Mouse (Mus musculus): ENCODE measurements around the gene Ccdc171. TPM values are rescaled to one million over a fixed set of nuclear protein-coding genes. Genes with fewer than 3 reads are reported as not detected.
"Not testable (repeated sequence)": the region's sequence is repeated elsewhere in the genome, so short reads cannot be mapped to it uniquely, and the experiment has no call there.

Gene Ccdc171
- polyA plus RNA-seq, 1 experiment = 6.6 TPM

DNA sequence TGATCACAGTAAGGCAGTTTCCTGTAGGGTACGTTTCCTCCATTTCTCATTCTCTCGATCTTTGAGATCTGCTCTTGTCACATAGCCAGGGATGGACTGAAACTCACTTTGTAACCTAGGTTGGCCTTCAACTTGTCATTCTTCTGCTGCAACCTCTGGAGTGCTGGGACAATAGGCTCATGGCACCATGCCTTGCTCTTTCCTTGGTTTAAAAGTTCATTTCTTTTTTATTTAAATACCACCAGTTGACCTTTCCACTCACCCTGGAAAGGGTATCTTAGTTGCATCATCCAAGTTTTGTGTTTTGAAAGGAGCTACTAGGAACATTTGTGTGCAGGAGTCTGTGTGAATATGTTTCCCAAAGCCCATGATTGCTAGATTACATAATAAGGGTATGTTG, 6.2 kb upstream of the Ccdc171 start:
- no peak for TF ChIP-seq CTCF (IDR thresholded peaks at IDR 0.05; ENCODE audit: control insufficient read depth, insufficient read depth, low read length)
- TF ChIP-seq POLR2A (IDR thresholded peaks at IDR 0.05; ENCODE audit: borderline replicate concordance, control insufficient read depth, low read depth, low read length) = no peak
- H3K27ac ChIP-seq (ENCODE audit: control insufficient read depth, insufficient read depth, low read depth, low read length, poor library complexity) = no peak overlapping the region
- H3K4me3 ChIP-seq (replicated peaks; ENCODE audit: control insufficient read depth, low read depth, low read length) = no peak overlapping the region
- WGBS = 62% methylated on average over 2 of the region's 2 CpGs
- H3K4me1 ChIP-seq (ENCODE audit: control insufficient read depth, insufficient read depth, low read length) = no peaks in the 10 kb centered on the region

DNA sequence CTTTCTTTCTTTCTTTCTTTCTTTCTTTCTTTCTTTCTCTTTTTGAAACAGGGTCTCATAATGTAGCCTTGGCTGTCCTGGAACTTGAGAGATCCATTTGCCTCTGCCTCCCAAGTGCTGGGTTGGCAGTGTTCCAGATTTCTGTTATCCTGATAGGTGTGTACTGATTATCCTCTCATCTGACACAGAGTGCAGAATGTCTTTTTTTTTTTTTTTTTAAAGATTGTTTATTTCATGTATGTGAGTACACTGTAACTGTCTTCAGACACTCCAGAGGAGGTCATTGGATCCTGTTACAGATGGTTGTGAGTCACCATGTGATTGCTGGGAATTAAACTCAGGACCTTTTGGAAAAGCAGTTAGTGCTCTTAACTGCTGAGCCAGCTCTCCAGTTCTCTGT, 5.5 kb upstream of the Ccdc171 start:
- Histone ChIP-seq H3K4me3 (replicated peaks; ENCODE audit: control insufficient read depth, low read depth, low read length) (no peak overlapping the region), H3K27ac (ENCODE audit: control insufficient read depth, insufficient read depth, low read depth, low read length, poor library complexity) (no peak overlapping the region), H3K4me1 (ENCODE audit: control insufficient read depth, insufficient read depth, low read length) (no peaks in the 10 kb centered on the region; the same call in 1 of the 2 replicates)
- TF ChIP-seq POLR2A (IDR thresholded peaks at IDR 0.05; ENCODE audit: borderline replicate concordance, control insufficient read depth, low read depth, low read length) (no peak), CTCF (IDR thresholded peaks at IDR 0.05; ENCODE audit: control insufficient read depth, insufficient read depth, low read length) (no peak)

GRCm38 (mm10) chr4:83520308-83520707, 5.0 kb upstream of the Ccdc171 start:
- H3K27ac ChIP-seq (ENCODE audit: control insufficient read depth, insufficient read depth, low read depth, low read length, poor library complexity) = no peak overlapping the region
- no peaks in the 10 kb centered on the region; the same call in 1 of the 2 replicates for H3K4me1 ChIP-seq (ENCODE audit: control insufficient read depth, insufficient read depth, low read length)
- H3K4me3 ChIP-seq (replicated peaks; ENCODE audit: control insufficient read depth, low read depth, low read length) = no peak overlapping the region
- WGBS = 69% methylated on average over 4 of the region's 4 CpGs
- no peak for TF ChIP-seq CTCF (IDR thresholded peaks at IDR 0.05; ENCODE audit: control insufficient read depth, insufficient read depth, low read length)
- no peak for TF ChIP-seq POLR2A (IDR thresholded peaks at IDR 0.05; ENCODE audit: borderline replicate concordance, control insufficient read depth, low read depth, low read length)

DNA sequence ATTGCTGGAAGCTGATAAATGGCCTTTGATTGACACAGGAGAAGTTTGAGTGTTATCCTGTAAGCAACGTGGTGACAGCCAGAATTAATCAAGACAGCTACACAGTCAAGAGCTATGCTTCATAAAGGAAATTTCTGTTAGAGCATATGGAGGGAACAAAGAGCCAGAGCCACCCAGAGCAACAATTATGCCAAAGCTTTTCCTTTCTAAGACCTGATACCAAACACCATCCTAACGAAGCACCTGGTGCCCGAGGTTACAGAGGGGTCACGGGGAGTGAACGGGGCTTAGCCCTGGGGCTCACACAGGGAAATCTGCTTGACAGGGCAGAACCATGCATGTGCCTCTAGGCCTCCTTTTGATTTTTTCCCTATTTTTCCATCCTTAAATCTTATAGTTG, 3.3 kb upstream of the Ccdc171 start:
- Histone ChIP-seq H3K4me1 (ENCODE audit: control insufficient read depth, insufficient read depth, low read length) (no peaks in the 10 kb centered on the region; the same call in 1 of the 2 replicates), H3K27ac (ENCODE audit: control insufficient read depth, insufficient read depth, low read depth, low read length, poor library complexity) (no peak overlapping the region), H3K4me3 (replicated peaks; ENCODE audit: control insufficient read depth, low read depth, low read length) (no peak overlapping the region)
- no peak for TF ChIP-seq CTCF (IDR thresholded peaks at IDR 0.05; ENCODE audit: control insufficient read depth, insufficient read depth, low read length)
- TF ChIP-seq POLR2A (IDR thresholded peaks at IDR 0.05; ENCODE audit: borderline replicate concordance, control insufficient read depth, low read depth, low read length) = no peak
- WGBS = 68% methylated on average over 5 of the region's 5 CpGs

DNA sequence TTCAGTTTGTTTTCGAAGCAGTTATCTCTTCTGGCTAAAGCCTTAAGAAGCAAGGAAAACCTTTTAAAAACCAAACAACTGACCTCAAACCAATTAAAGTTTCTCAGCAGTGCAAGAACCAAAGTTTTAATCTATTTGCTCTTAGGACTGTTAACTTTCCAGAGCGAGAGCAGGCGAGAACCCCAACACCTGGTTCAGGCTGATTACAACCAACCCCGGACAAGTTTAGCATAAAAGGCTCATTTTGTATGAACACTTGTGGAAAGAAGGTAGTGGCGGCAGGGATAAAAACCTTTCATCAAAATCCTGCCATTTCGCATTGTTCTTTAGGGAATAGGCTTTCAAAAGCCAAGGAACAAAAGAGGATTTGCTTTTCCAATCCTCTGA, 896 bp upstream of the Ccdc171 start:
- Histone ChIP-seq H3K4me1 (ENCODE audit: control insufficient read depth, insufficient read depth, low read length) (no peaks in the 10 kb centered on the region; the same call in 1 of the 2 replicates), H3K27ac (ENCODE audit: control insufficient read depth, insufficient read depth, low read depth, low read length, poor library complexity) (no peak overlapping the region), H3K4me3 (replicated peaks; ENCODE audit: control insufficient read depth, low read depth, low read length) (peak overlapping the region; percentile 10)
- 19% methylated on average over 6 of the region's 6 CpGs for WGBS
- TF ChIP-seq CTCF (IDR thresholded peaks at IDR 0.05; ENCODE audit: control insufficient read depth, insufficient read depth, low read length) (no peak), POLR2A (IDR thresholded peaks at IDR 0.05; ENCODE audit: borderline replicate concordance, control insufficient read depth, low read depth, low read length) (no peak)

DNA sequence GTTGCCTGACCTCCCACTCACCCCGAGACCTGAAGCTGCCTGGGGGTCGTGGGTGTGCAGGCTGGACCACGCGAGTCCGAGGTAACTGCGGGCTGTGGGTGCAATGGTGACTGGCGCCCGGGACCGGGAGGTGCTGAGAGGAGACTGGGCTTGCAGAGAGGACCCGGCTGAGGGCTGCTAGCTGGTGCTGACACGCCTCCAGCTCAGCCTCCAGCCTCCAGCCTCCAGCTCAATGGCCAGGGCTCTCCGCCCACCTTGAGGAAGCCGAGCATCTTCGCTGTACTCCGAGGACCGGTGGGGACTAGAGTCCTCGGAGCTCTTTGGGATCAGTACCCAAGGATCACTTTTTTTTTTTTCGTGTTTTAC, 328 bp downstream of the Ccdc171 start:
- H3K4me3 ChIP-seq (replicated peaks; ENCODE audit: control insufficient read depth, low read depth, low read length) = peak overlapping the region; percentile 98
- 0% methylated on average over 18 of the region's 18 CpGs for WGBS
- H3K27ac ChIP-seq (ENCODE audit: control insufficient read depth, insufficient read depth, low read depth, low read length, poor library complexity) = peak overlapping the region; percentile 76
- H3K4me1 ChIP-seq (ENCODE audit: control insufficient read depth, insufficient read depth, low read length) = no peaks in the 10 kb centered on the region; the same call in 1 of the 2 replicates
- no peak for TF ChIP-seq CTCF (IDR thresholded peaks at IDR 0.05; ENCODE audit: control insufficient read depth, insufficient read depth, low read length)
- no peak for TF ChIP-seq POLR2A (IDR thresholded peaks at IDR 0.05; ENCODE audit: borderline replicate concordance, control insufficient read depth, low read depth, low read length)

DNA sequence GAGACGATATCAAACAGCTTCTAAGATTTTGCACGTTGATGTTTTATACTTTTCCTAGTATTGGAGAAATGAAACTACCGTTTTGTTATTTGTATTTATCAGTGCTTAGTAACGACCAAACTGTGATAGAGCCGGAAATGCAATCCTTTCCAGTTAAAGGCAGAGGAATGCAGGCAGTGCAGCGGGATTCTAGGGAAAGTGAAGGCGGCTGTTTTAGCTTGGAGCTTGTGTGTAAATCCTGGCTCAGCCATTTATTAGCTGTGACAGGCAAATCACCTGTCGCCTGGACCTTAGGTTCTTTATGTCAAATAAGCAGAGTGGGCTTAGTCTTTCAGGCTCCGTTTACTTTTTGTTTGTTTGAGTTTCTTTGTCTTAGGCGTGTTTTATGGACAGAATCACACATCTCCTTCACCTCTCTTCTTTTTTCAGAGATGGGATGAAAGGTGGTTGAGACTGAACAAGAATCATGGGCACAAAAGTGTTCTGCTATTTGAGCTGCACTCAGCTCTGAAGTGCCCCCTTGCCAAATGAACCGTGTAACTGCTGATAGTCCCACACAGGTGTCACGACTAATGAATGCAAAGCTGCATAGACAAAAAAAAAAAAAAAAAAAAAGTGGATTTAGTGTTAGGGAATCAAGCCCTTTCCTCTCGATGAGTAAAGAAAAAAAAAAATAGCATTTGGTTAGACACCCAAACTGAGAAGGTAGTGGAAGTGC, 1.1 kb downstream of the Ccdc171 start:
- TF ChIP-seq POLR2A (IDR thresholded peaks at IDR 0.05; ENCODE audit: borderline replicate concordance, control insufficient read depth, low read depth, low read length) (no peak), CTCF (IDR thresholded peaks at IDR 0.05; ENCODE audit: control insufficient read depth, insufficient read depth, low read length) (no peak)
- Histone ChIP-seq H3K27ac (ENCODE audit: control insufficient read depth, insufficient read depth, low read depth, low read length, poor library complexity) (no peak overlapping the region), H3K4me1 (ENCODE audit: control insufficient read depth, insufficient read depth, low read length) (no peaks in the 10 kb centered on the region; the same call in 1 of the 2 replicates), H3K4me3 (replicated peaks; ENCODE audit: control insufficient read depth, low read depth, low read length) (no peak overlapping the region)
- 27% methylated on average over 13 of the region's 13 CpGs for WGBS

DNA sequence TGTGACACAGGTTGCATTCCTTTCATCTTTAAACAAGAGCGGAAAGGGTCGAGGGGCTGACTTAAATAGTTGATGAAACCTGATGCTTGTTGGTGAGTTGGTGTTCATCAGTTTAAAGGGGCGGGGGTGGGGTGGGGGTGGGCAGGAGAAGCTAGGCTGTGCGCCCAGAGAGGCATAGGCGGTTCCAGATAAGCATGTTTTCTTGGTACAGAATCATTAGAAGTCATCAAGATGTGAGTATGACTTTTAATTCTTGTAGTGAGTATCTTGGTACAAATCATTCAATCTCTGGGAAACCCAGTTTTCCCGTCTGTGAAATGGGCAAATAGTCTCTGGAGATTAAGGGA, 1.6 kb downstream of the Ccdc171 start:
- H3K4me3 ChIP-seq (replicated peaks; ENCODE audit: control insufficient read depth, low read depth, low read length) = no peak overlapping the region
- whole genome bisulfite sequencing = 67% methylated on average over 6 of the region's 6 CpGs
- no peaks in the 10 kb centered on the region; the same call in 1 of the 2 replicates for H3K4me1 ChIP-seq (ENCODE audit: control insufficient read depth, insufficient read depth, low read length)
- H3K27ac ChIP-seq (ENCODE audit: control insufficient read depth, insufficient read depth, low read depth, low read length, poor library complexity) = no peak overlapping the region
- TF ChIP-seq CTCF (IDR thresholded peaks at IDR 0.05; ENCODE audit: control insufficient read depth, insufficient read depth, low read length) (no peak), POLR2A (IDR thresholded peaks at IDR 0.05; ENCODE audit: borderline replicate concordance, control insufficient read depth, low read depth, low read length) (no peak)

- Histone ChIP-seq H3K4me1 (ENCODE audit: control insufficient read depth, insufficient read depth, low read length) (no peaks in the 10 kb centered on the region; the same call in 1 of the 2 replicates), H3K4me3 (replicated peaks; ENCODE audit: control insufficient read depth, low read depth, low read length) (no peak overlapping the region)
- TF ChIP-seq CTCF (IDR thresholded peaks at IDR 0.05; ENCODE audit: control insufficient read depth, insufficient read depth, low read length) = no peak
- no peak for TF ChIP-seq POLR2A (IDR thresholded peaks at IDR 0.05; ENCODE audit: borderline replicate concordance, control insufficient read depth, low read depth, low read length)
Measured at GRCm38 (mm10) chr4:83527921-83528320, 2.6 kb downstream of the Ccdc171 start.

DNA sequence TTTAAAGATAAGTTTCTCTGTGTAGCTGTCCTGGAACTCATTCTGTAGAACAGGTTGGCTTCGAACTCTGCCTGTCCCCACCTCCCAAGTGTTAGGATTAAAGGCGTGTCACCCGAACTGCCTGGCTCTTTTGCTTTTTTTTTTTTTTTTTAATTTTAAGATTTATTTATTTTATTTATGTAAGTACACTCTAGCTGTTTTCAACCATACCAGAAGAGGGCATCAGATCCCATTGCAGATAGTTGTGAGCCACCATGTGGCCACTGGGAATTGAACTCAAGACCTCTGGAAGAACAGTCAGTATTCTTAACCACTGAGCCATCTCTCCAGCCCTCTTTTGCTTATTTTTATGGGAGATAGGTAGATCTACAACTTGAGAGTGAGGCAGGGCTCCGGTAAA, 4.7 kb downstream of the Ccdc171 start:
- H3K4me3 ChIP-seq (replicated peaks; ENCODE audit: control insufficient read depth, low read depth, low read length); H3K4me1 ChIP-seq (ENCODE audit: control insufficient read depth, insufficient read depth, low read length); H3K27ac ChIP-seq (ENCODE audit: control insufficient read depth, insufficient read depth, low read depth, low read length, poor library complexity): not testable (repeated sequence)
- WGBS = 87% methylated on average over 4 of the region's 4 CpGs

More at GRCm38 (mm10) chr4:83527921-83528320, 2.6 kb downstream of the Ccdc171 start:
- no peak overlapping the region for H3K27ac ChIP-seq (ENCODE audit: control insufficient read depth, insufficient read depth, low read depth, low read length, poor library complexity)
